Mouse (Mus musculus) forebrain, embryonic 13.5 days (tissue): Measurements from ENCODE around the gene Dpp4. TPM values are rescaled to one million over a fixed set of nuclear protein-coding genes. Genes with fewer than 3 reads are reported as not detected.

Experiments
- ATAC-seq: fragments of 200-750 bp; cut with Nextera tagmentation; 2 replicates; pipeline ENCODE4 v1.8.0; 2017
- H3K27ac ChIP-seq: fragments of 300-500 bp; sonication (generic); 2 replicates; pipeline ENCODE4 v1.5.1; 2015; ENCODE audit warnings: inconsistent platforms, mild to moderate bottlenecking, moderate library complexity
- H3K27me3 ChIP-seq: fragments of 300-500 bp; sonication (generic); 2 replicates; pipeline ENCODE4 v1.6.1; 2015; ENCODE audit warnings: mild to moderate bottlenecking, inconsistent platforms
- H3K36me3 ChIP-seq: fragments of 300-500 bp; sonication (generic); 2 replicates; pipeline ENCODE4 v1.6.1; 2015; ENCODE audit warnings: mild to moderate bottlenecking, inconsistent platforms; ENCODE audit not compliant: poor library complexity, severe bottlenecking
- H3K4me1 ChIP-seq: fragments of 300-500 bp; sonication (generic); 2 replicates; pipeline ENCODE4 v1.6.1; 2015; ENCODE audit warnings: inconsistent platforms
- H3K4me2 ChIP-seq: fragments of 300-500 bp; sonication (generic); 2 replicates; pipeline ENCODE4 v1.6.1; 2015; ENCODE audit warnings: inconsistent platforms, mild to moderate bottlenecking, moderate library complexity
- H3K4me3 ChIP-seq: fragments of 300-500 bp; sonication (generic); 2 replicates; pipeline ENCODE4 v1.5.1; 2015; ENCODE audit warnings: mild to moderate bottlenecking, inconsistent platforms
- H3K9ac ChIP-seq: fragments of 300-500 bp; sonication (generic); 2 replicates; pipeline ENCODE4 v1.6.1; 2015; ENCODE audit warnings: mild to moderate bottlenecking, inconsistent platforms
- H3K9me3 ChIP-seq: fragments of 300-500 bp; sonication (generic); replicated peaks from 2 replicates; pipeline ENCODE4 v1.6.1; 2016; ENCODE audit warnings: inconsistent platforms
- WGBS: fragments of 180-500 bp; shearing (Covaris S2); methylation state at CpG from one replicate; pipeline ENCODE4 v1.1.7; 2015; 5-methylcytosine and 5-hydroxymethylcytosine counted together
- polyA plus RNA-seq: library from polyadenylated mRNA; unstranded; fragments of >200 nt; fragmentation: Nextera tagmentation; extraction: Ambion mirVana; gene quantifications from 2 replicates; pipeline ENCODE4 v1.2.1, GENCODE M21; 2015

Dpp4 gene
- 0.47 and 0.56 TPM in 2 replicates for polyA plus RNA-seq

GRCm38 (mm10) chr2:62412081-62412821, at the start of gene Dpp4:
Dpp4 (minus strand) TSS chr2:62412231.
- 53% methylated on average over 13 of the region's 13 CpGs for WGBS
- no peak for ATAC-seq
- H3K27me3 ChIP-seq = peaks cover 25% of the 10 kb centered on the region

DNA sequence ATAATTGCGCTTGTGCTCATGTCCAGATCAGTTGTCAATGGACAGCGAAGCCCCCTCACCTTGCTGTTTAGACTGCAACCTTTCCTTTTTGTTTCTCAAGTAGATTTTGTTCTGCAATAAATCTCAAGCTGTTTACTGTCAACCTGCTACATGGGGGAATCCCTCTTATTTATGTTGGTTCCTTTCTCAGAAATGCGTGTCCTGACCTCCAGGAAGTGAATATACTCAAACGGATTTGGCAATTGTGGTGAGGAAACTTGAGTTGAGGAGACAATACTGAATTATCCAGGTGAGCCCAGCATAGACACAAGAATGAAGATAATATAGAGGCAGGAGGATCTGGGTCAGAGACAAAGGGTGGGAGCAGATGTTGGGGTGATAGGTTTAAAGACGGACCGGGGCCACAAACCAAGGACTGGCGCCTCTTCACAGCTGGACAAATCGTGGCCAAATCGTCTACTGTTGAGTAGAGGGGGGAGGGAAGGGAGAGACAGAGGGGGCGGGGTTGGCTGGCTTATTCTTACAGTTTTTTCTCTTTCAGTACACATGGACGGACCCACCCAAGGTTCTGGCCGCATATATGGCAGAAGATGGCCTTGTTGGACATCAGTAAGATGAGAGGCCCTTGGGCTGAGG, 48.9 kb upstream of the Dpp4 start:
- Histone ChIP-seq H3K9me3 (no peaks in the 10 kb centered on the region), H3K27ac (no peak overlapping the region), H3K4me3 (no peak overlapping the region), H3K9ac (no peak overlapping the region), H3K27me3 (no peaks in the 10 kb centered on the region), H3K4me1 (peaks cover 13% of the 10 kb centered on the region), H3K4me2 (no peak overlapping the region), H3K36me3 (no peaks in the 10 kb centered on the region)
- WGBS = 86% methylated on average over 12 of the region's 12 CpGs
- ATAC-seq = no peak

More at GRCm38 (mm10) chr2:62412081-62412821, at the start of gene Dpp4:
- Histone ChIP-seq H3K27ac (no peak within 1 kb of the TSS), H3K9me3 (no peaks in the 10 kb centered on the region), H3K9ac (peak within 1 kb of the TSS; percentile 61), H3K4me2 (peak within 1 kb of the TSS; percentile 83), H3K36me3 (no peaks in the 10 kb centered on the region), H3K4me1 (peaks cover 12% of the 10 kb centered on the region), H3K4me3 (peak within 1 kb of the TSS; percentile 42)

DNA sequence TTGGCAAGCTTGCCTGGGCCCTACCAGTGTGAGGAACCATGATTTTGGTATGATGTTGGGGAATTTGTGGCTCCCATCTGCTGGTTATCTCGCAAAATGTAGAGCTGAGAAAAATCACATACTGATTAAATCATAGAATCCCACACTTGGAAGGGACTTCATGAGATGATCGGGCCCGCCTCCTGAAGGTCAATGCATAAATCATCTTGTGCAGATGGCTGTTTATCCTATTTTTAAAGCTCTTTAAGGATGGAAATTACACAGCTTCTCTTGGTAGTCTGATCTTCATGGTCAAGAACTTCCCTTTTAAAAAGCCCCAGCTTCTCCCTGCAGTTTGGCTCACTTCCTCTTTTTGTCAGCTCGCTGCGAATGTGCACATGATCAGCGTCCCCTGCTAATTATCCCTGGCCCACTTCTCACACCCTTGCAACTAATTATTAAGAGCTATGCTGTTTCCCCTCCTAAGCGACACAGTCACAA, 48.2 kb upstream of the Dpp4 start:
- H3K4me1 ChIP-seq = peaks cover 13% of the 10 kb centered on the region
- H3K9me3 ChIP-seq = no peaks in the 10 kb centered on the region
- no peak overlapping the region for H3K4me3 ChIP-seq
- WGBS = 58% methylated on average over 7 of the region's 7 CpGs
- no peaks in the 10 kb centered on the region for H3K36me3 ChIP-seq
- H3K9ac ChIP-seq = no peak overlapping the region
- peak; percentile 57; the same call in 1 of the 2 replicates for ATAC-seq
- no peak overlapping the region for H3K4me2 ChIP-seq
- peak overlapping the region; percentile 57 for H3K27ac ChIP-seq
- H3K27me3 ChIP-seq = no peaks in the 10 kb centered on the region

DNA sequence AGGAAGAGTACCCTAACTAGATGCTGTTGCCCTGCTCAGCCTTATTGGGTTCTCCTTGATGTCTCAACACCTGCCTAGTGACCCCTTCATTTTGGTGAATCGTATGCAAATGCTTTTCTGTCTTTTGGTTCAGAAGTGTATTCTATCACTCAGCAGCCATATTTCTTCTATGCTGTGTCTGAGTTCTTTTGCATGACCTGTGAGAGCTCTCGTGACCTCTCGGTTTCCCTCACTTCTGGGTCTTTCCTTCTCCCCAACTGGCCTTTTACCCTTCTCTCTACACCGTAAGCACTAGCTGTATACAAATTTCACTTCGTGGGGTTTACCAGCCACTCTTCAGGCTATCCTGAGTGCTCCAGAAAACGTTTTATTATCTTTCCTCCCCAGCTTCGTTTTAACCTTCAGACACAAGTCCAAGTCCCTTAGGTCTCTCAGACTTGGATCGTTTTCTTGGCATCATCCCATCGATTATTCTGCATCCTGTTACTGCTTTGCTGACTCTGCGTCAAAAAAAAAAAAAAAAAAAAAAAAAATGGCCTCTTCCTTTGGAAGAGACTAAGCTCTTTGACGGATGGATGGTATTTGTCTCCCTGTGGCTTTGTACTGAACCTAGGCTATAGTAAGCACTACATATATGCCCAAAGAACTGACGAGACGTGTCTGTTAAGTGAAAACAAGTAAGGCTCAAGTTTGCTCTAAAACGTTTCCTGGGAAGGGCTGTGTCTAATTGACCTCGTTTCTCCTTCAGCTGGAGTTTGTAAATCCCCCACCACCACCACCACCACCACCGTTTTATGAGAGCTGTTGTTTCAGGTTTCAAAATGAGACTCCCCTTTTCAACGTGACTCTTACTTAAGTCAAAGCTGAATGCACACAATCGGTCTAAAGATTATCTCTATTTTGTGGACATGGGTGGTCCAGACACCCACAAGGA, 47.5 kb upstream of the Dpp4 start:
- no peak for ATAC-seq

GRCm38 (mm10) chr2:62458070-62458469, 46.0 kb upstream of the Dpp4 start:
- Histone ChIP-seq H3K9ac (no peak overlapping the region), H3K9me3 (no peaks in the 10 kb centered on the region), H3K27ac (no peak overlapping the region), H3K4me3 (no peak overlapping the region), H3K4me1 (peaks cover 13% of the 10 kb centered on the region), H3K27me3 (no peaks in the 10 kb centered on the region), H3K4me2 (no peak overlapping the region), H3K36me3 (no peaks in the 10 kb centered on the region)
- ATAC-seq = no peak
- WGBS = 36% methylated on average over 9 of the region's 9 CpGs

More for the DNA sequence above, 47.5 kb upstream of the Dpp4 start:
- H3K4me3 ChIP-seq = no peak overlapping the region
- no peak overlapping the region for H3K4me2 ChIP-seq
- no peaks in the 10 kb centered on the region for H3K9me3 ChIP-seq
- no peak overlapping the region for H3K9ac ChIP-seq
- 70% methylated on average over 18 of the region's 18 CpGs for WGBS
- H3K4me1 ChIP-seq = peaks cover 13% of the 10 kb centered on the region
- H3K27ac ChIP-seq = peak overlapping the region; percentile 57; the same call in 1 of the 2 replicates
- H3K27me3 ChIP-seq = no peaks in the 10 kb centered on the region
- no peaks in the 10 kb centered on the region for H3K36me3 ChIP-seq

DNA sequence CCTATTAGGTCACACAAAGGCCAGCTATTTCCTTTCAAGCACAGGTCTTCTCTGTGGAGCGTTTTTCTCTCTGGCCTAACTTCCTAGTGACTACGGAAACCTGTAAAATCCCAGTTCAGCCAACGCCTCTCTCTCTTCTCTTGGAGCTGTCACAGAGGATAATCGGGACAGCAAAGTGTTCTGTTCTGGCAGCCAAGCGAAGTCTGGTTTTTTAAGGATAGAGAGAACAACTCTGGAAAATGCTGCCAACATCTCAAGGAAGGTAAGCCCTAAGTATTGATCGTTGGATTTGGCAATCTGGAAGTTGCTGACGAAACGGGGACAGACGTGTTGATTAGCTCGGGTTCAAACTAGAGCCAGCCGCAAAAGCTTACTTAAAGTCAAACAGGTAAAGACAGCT, 43.0 kb upstream of the Dpp4 start:
- WGBS = 83% methylated on average over 11 of the region's 11 CpGs
- ATAC-seq = no peak
- no peaks in the 10 kb centered on the region for H3K36me3 ChIP-seq
- no peak overlapping the region for H3K4me2 ChIP-seq
- no peak overlapping the region for H3K9ac ChIP-seq
- no peaks in the 10 kb centered on the region for H3K27me3 ChIP-seq
- H3K4me3 ChIP-seq = no peak overlapping the region
- 0 out of 2 replicates have a peak, but pooled peaks cover 4% of the 10 kb centered on the region for H3K4me1 ChIP-seq
- no peaks in the 10 kb centered on the region for H3K9me3 ChIP-seq
- H3K27ac ChIP-seq = no peak overlapping the region

- Histone ChIP-seq H3K9ac (no peak overlapping the region), H3K27ac (no peak overlapping the region), H3K4me2 (no peak overlapping the region), H3K36me3 (no peaks in the 10 kb centered on the region), H3K9me3 (no peaks in the 10 kb centered on the region), H3K27me3 (no peaks in the 10 kb centered on the region), H3K4me1 (no peaks in the 10 kb centered on the region), H3K4me3 (no peak overlapping the region)
- 87% methylated on average over 6 of the region's 6 CpGs for WGBS
- no peak for ATAC-seq
Observed at GRCm38 (mm10) chr2:62454033-62454432, 42.0 kb upstream of the Dpp4 start.

GRCm38 (mm10) chr2:62450364-62450763, 38.3 kb upstream of the Dpp4 start:
- Histone ChIP-seq H3K4me1 (no peaks in the 10 kb centered on the region), H3K27me3 (no peaks in the 10 kb centered on the region), H3K9ac (no peak overlapping the region), H3K36me3 (no peaks in the 10 kb centered on the region), H3K4me3 (no peak overlapping the region), H3K27ac (no peak overlapping the region), H3K9me3 (no peaks in the 10 kb centered on the region), H3K4me2 (no peak overlapping the region)
- 92% methylated on average over 6 of the region's 6 CpGs for WGBS
- ATAC-seq = no peak

DNA sequence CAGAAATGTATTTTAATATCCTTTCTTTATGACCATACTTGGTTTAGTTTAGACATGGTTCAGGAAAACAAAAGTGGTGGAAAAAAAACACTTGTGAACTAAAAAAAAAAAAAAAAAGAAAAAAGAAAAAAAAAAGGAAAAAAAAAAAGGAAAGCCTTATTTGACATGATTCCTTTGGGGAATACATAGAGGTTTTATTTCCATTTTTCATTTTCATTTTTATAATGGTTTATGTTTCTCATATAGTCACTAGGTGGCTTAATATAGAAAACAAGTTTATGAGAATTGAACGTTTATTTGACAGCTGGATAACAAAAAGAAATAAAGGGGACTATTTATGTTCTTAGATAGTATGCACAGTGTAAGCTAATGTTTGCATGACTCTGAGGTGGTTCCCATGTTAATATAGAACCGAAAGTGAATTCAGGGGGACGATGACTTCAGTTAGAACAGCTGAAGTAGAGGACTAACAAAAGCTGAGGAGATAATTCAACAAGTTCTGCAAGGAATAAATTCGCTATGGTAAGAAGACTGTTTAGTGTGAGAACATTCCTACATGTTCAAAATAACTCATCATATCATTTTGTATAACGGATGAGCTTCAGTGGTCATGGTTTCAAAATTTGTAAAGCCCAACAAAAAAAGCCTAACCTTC, 37.8 kb upstream of the Dpp4 start:
- WGBS = 93% methylated on average over 5 of the region's 5 CpGs
- no peak for ATAC-seq
- Histone ChIP-seq H3K9me3 (no peaks in the 10 kb centered on the region), H3K4me2 (no peak overlapping the region), H3K27ac (no peak overlapping the region), H3K36me3 (no peaks in the 10 kb centered on the region), H3K9ac (no peak overlapping the region), H3K4me1 (no peaks in the 10 kb centered on the region), H3K4me3 (no peak overlapping the region), H3K27me3 (no peaks in the 10 kb centered on the region)

- H3K4me3 ChIP-seq = no peak overlapping the region
- H3K4me1 ChIP-seq = no peaks in the 10 kb centered on the region
- WGBS = 66% methylated on average over 13 of the region's 13 CpGs
- ATAC-seq = 0 out of 2 replicates have a peak, but pooled peaks have one; percentile 16
- H3K27me3 ChIP-seq = no peaks in the 10 kb centered on the region
- H3K4me2 ChIP-seq = no peak overlapping the region
- no peak overlapping the region for H3K27ac ChIP-seq
- no peaks in the 10 kb centered on the region for H3K36me3 ChIP-seq
- no peak overlapping the region for H3K9ac ChIP-seq
- H3K9me3 ChIP-seq = no peaks in the 10 kb centered on the region
Observed at GRCm38 (mm10) chr2:62440802-62441544, 28.9 kb upstream of the Dpp4 start.

GRCm38 (mm10) chr2:62440083-62440482, 28.1 kb upstream of the Dpp4 start:
- no peak overlapping the region for H3K27ac ChIP-seq
- H3K9me3 ChIP-seq = no peaks in the 10 kb centered on the region
- WGBS = 79% methylated on average over 4 of the region's 4 CpGs
- H3K27me3 ChIP-seq = no peaks in the 10 kb centered on the region
- H3K4me3 ChIP-seq = no peak overlapping the region
- no peaks in the 10 kb centered on the region for H3K4me1 ChIP-seq
- no peak overlapping the region for H3K9ac ChIP-seq
- H3K36me3 ChIP-seq = no peaks in the 10 kb centered on the region
- no peak for ATAC-seq
- H3K4me2 ChIP-seq = no peak overlapping the region
